Mouse (Mus musculus) cerebellum, adult 2 months (tissue): ENCODE measurements around the gene Cul9.

ENCODE experiments used
- CTCF ChIP-seq: fragments of 200-500 bp; IDR thresholded peaks from 2 replicates; pipeline ENCODE4 v1.5.1; 2011; ENCODE audit warnings: low read depth, mild to moderate bottlenecking, control low read depth, low read length, moderate library complexity, borderline replicate concordance; ENCODE audit not compliant: insufficient read depth
- POLR2A ChIP-seq: fragments of 200-500 bp; IDR thresholded peaks from 2 replicates; pipeline ENCODE4 v1.6.1; 2011; ENCODE audit warnings: low read length, control low read depth, borderline replicate concordance; ENCODE audit not compliant: insufficient read depth

- TF ChIP-seq POLR2A (no peak), CTCF (no peak)
Measured at GRCm38 (mm10) chr17:46454539-46454938, 91.6 kb downstream of the Cul9 start.
